Mouse (Mus musculus): ENCODE data around the gene Gm20816.
"Not testable (repeated sequence)": the region's sequence is repeated elsewhere in the genome, so short reads cannot be mapped to it uniquely, and the experiment has no call there.

The Gm20816 gene

GRCm38 (mm10) chrY:68537655-68538054, at the start of gene Gm20816:
Gene Gm20816, plus strand, starts transcription at chrY:68537955.
- not testable (repeated sequence) for TF ChIP-seq GATA4 (IDR thresholded peaks at IDR 0.05; ENCODE audit: insufficient replicate concordance, low read length)

All from liver, adult (tissue).